9 mouse cellular contexts compared by ENCODE assay signal in genomic region chr12:111007134-111008103, GRCm38 (mm10). TPM values are rescaled to one million over a fixed set of nuclear protein-coding genes. Genes with fewer than 3 reads are reported as not detected.
DNase-seq lines count a peak whose midpoint lies in the region; ATAC-seq and TF ChIP-seq lines count a peak whose summit lies in the region.
"Had no signal": no experiment of that assay in that cellular context is flagged by ENCODE, and none has a peak within 500 bp of the region (broad histone marks: within the 10 kb centered on the region; RNA-seq: fewer than 3 reads in every experiment).

No protein-coding gene starts in this region.

- no peak for TF ChIP-seq RAD21 in MEL (IDR thresholded peaks at IDR 0.05; ENCODE audit: low read depth, low read length)

- peak; percentile 90 for DNase-seq in CD4-positive helper T cell, adult 2 months (ENCODE audit: low read depth, low spot score)
- DNase-seq in MEL (ENCODE audit: low read depth, low spot score): peak; percentile 98
- DNase-seq in heart, adult 11 months: peak; percentile 97
- peak; percentile 51 to 65 for DNase-seq in kidney, postnatal 25 days
- no peak for DNase-seq in right cerebral cortex, adult 18-20 months
- no peak for DNase-seq in left cerebral cortex, adult 18-20 months (ENCODE audit: low spot score in 2 of 2)

- H3K4me2 ChIP-seq in hindbrain, embryonic 13.5 days: no peak overlapping the region

- peak overlapping the region in 1 of 2 experiments; percentile 24; a peak in 2 of 4 replicates for H3K4me3 ChIP-seq in MEL (ENCODE audit: control insufficient read depth in 1 of 2, insufficient read depth in 1 of 2, low read depth in 2 of 2, low read length in 2 of 2)
- H3K4me3 ChIP-seq in hindbrain, embryonic 13.5 days: no peak overlapping the region
- H3K4me3 ChIP-seq: erythroblast, embryonic 14.5 days had no signal

- H3K36me3 ChIP-seq in MEL (ENCODE audit: control insufficient read depth in 1 of 2, insufficient read depth in 2 of 2, low read length in 2 of 2): peaks cover 0 to 31% of the 10 kb centered on the region in 2 experiments; a peak in 2 of 4 replicates
- H3K36me3 ChIP-seq in hindbrain, embryonic 13.5 days: no peaks in the 10 kb centered on the region

- no peaks in the 10 kb centered on the region for H3K79me2 ChIP-seq in MEL (ENCODE audit: control insufficient read depth, insufficient read depth, low read length, poor library complexity)

- peak overlapping the region; percentile 59 for H3K9ac ChIP-seq in MEL (ENCODE audit: control insufficient read depth, low read depth, low read length, poor library complexity, severe bottlenecking)
- no peak overlapping the region for H3K9ac ChIP-seq in hindbrain, embryonic 13.5 days

- 82% methylated on average over 14 of the region's 14 CpGs for WGBS in hindbrain, embryonic 13.5 days

- peaks cover 26 to 51% of the 10 kb centered on the region in 2 experiments for H3K4me1 ChIP-seq in MEL (ENCODE audit: control insufficient read depth in 1 of 2, insufficient read depth in 2 of 2, low read length in 2 of 2)
- peaks cover 29% of the 10 kb centered on the region for H3K4me1 ChIP-seq in hindbrain, embryonic 13.5 days (replicated peaks)

- H3K27me3 ChIP-seq in MEL (ENCODE audit: control insufficient read depth in 1 of 2, insufficient read depth in 2 of 2, low read length in 2 of 2): no peaks in the 10 kb centered on the region
- no peaks in the 10 kb centered on the region for H3K27me3 ChIP-seq in hindbrain, embryonic 13.5 days

- ATAC-seq in megakaryocyte progenitor cell, adult 5-6 weeks (replicated peaks; ENCODE audit: poor library complexity): peak; percentile 81
- ATAC-seq in hindbrain, embryonic 13.5 days (ENCODE audit: low FRiP score): no peak

- peak; percentile 39 to 76; a peak in 1 of 4 replicates for TF ChIP-seq POLR2A in MEL (IDR thresholded peaks at IDR 0.05; ENCODE audit: control insufficient read depth in 1 of 2, insufficient read depth in 1 of 2, low read depth in 1 of 2, low read length in 2 of 2, poor library complexity in 1 of 2)

- TF ChIP-seq EP300 in MEL (IDR thresholded peaks at IDR 0.05; ENCODE audit: low read depth in 1 of 2, low read length in 2 of 2): peak; percentile 84 to 88

- no peaks in the 10 kb centered on the region for H3K9me3 ChIP-seq in MEL (replicated peaks; ENCODE audit: insufficient read depth, low read length)
- H3K9me3 ChIP-seq in hindbrain, embryonic 13.5 days: no peaks in the 10 kb centered on the region

- peak overlapping the region; percentile 87 for H3K27ac ChIP-seq in MEL (ENCODE audit: control insufficient read depth, low read depth, low read length)
- H3K27ac ChIP-seq in hindbrain, embryonic 13.5 days: no peak overlapping the region

- TF ChIP-seq CTCF in MEL (IDR thresholded peaks at IDR 0.05 in 2 of 3, conservative IDR thresholded peaks at IDR 0.05 in 1 of 3; ENCODE audit: control insufficient read depth in 1 of 3, insufficient read depth in 1 of 3, low read depth in 2 of 3, low read length in 3 of 3, poor library complexity in 1 of 3, severe bottlenecking in 1 of 3): no peak

TF ChIP-seq in MEL, 35 proteins besides CTCF, POLR2A, EP300 and RAD21:
- peak; percentile 67 for TF ChIP-seq NELFE (IDR thresholded peaks at IDR 0.05; ENCODE audit: low read depth, low read length)
- peak; percentile 87 for TF ChIP-seq TCF12 (IDR thresholded peaks at IDR 0.05; ENCODE audit: low read depth, low read length)
- TF ChIP-seq ZKSCAN1 (IDR thresholded peaks at IDR 0.05; ENCODE audit: low read depth, low read length): no peak
- TF ChIP-seq USF2 (IDR thresholded peaks at IDR 0.05; ENCODE audit: borderline replicate concordance in 1 of 2, insufficient read depth in 1 of 2, low read depth in 1 of 2, low read length in 2 of 2): no peak
- no peak for TF ChIP-seq E2F4 (IDR thresholded peaks at IDR 0.05; ENCODE audit: borderline replicate concordance, low read depth, low read length)
- TF ChIP-seq NRF1 (IDR thresholded peaks at IDR 0.05; ENCODE audit: insufficient read depth, low read depth, low read length, poor library complexity, severe bottlenecking): no peak
- no peak for TF ChIP-seq GABPA (IDR thresholded peaks at IDR 0.05; ENCODE audit: low read depth, low read length)
- no peak for TF ChIP-seq CHD1 (IDR thresholded peaks at IDR 0.05; ENCODE audit: low read depth, low read length)
- TF ChIP-seq ELF1 (IDR thresholded peaks at IDR 0.05; ENCODE audit: low read depth, low read length): peak; percentile 85
- TF ChIP-seq MAFK (IDR thresholded peaks at IDR 0.05; ENCODE audit: borderline replicate concordance, low read depth, low read length): no peak
- no peak for TF ChIP-seq SMC3 (IDR thresholded peaks at IDR 0.05; ENCODE audit: low read depth, low read length)
- TF ChIP-seq POLR2AphosphoS5 (IDR thresholded peaks at IDR 0.05; ENCODE audit: borderline replicate concordance, low read depth, low read length): 0 out of 2 replicates have a peak, but pooled peaks have one; percentile 48
- TF ChIP-seq MAZ (IDR thresholded peaks at IDR 0.05; ENCODE audit: low read depth, low read length): peak; percentile 90
- TF ChIP-seq ZNF384 (IDR thresholded peaks at IDR 0.05; ENCODE audit: low read depth, low read length): no peak
- no peak for TF ChIP-seq USF1 (IDR thresholded peaks at IDR 0.05; ENCODE audit: low read depth, low read length)
- peak; percentile 71; the same call in 1 of the 2 replicates for TF ChIP-seq POLR2AphosphoS2 (IDR thresholded peaks at IDR 0.05; ENCODE audit: low read length)
- TF ChIP-seq CHD2 (IDR thresholded peaks at IDR 0.05; ENCODE audit: low read length): no peak
- peak; percentile 58 for TF ChIP-seq MAX (IDR thresholded peaks at IDR 0.05; ENCODE audit: low read length)
- peak; percentile 66 for TF ChIP-seq SIN3A (IDR thresholded peaks at IDR 0.05; ENCODE audit: low read length)
- TF ChIP-seq UBTF (IDR thresholded peaks at IDR 0.05; ENCODE audit: borderline replicate concordance, insufficient read depth, low read depth, low read length): no peak
- peak; percentile 34; the same call in 1 of the 2 replicates for TF ChIP-seq RCOR1 (IDR thresholded peaks at IDR 0.05; ENCODE audit: low read depth, low read length)
- TF ChIP-seq ETS1 (IDR thresholded peaks at IDR 0.05; ENCODE audit: low read depth, low read length): peak; percentile 93
- TF ChIP-seq MEF2A (IDR thresholded peaks at IDR 0.05; ENCODE audit: extremely low read depth, insufficient replicate concordance, low read depth, low read length, poor library complexity, severe bottlenecking): 0 out of 2 replicates have a peak, but pooled peaks have one; percentile 44
- TF ChIP-seq TAL1 (IDR thresholded peaks at IDR 0.05; ENCODE audit: low read length): peak; percentile 57
- 0 out of 2 replicates have a peak, but pooled peaks have one; percentile 19 for TF ChIP-seq MYB (IDR thresholded peaks at IDR 0.05; ENCODE audit: low read depth, low read length)
- TF ChIP-seq MYC (IDR thresholded peaks at IDR 0.05; ENCODE audit: low read depth, low read length): peak; percentile 82
- TF ChIP-seq ZC3H11A (IDR thresholded peaks at IDR 0.05; ENCODE audit: low read depth, low read length): no peak
- peak; percentile 83 for TF ChIP-seq GATA1 (IDR thresholded peaks at IDR 0.05; ENCODE audit: low read depth, low read length)
- TF ChIP-seq ZMIZ1 (IDR thresholded peaks at IDR 0.05; ENCODE audit: low read depth, low read length): peak; percentile 47
- peak; percentile 87 for TF ChIP-seq TBP (IDR thresholded peaks at IDR 0.05; ENCODE audit: low read depth, low read length)
- peak; percentile 76 for TF ChIP-seq HCFC1 (IDR thresholded peaks at IDR 0.05; ENCODE audit: low read depth, low read length)
- TF ChIP-seq BHLHE40 (IDR thresholded peaks at IDR 0.05; ENCODE audit: borderline replicate concordance, low read depth, low read length): 0 out of 2 replicates have a peak, but pooled peaks have one; percentile 12
- TF ChIP-seq JUND (IDR thresholded peaks at IDR 0.05; ENCODE audit: low read depth, low read length): no peak; the same call in 1 of the 2 replicates
- no peak; the same call in 1 of the 2 replicates for TF ChIP-seq MXI1 (IDR thresholded peaks at IDR 0.05; ENCODE audit: low read depth, low read length)

RNA-seq across cellular contexts. Expression of gene Ankrd9, which starts 28.6 kb away (rescaled TPM):
- total RNA-seq in MEL (2012; rRNA removed): 17.8 and 26.0 TPM in 2 replicates
- polyA plus RNA-seq in MEL (2012; ENCODE audit: insufficient read depth in 1 of 2, insufficient read length in 2 of 2, low read depth in 1 of 2, low replicate concordance in 2 of 2, missing spikeins in 1 of 2): 10 to 100 TPM in 1 of 2 experiments, not detected in 1; 13.8 TPM
- total RNA-seq in megakaryocyte progenitor cell, adult 5-6 weeks (2015): 1.1 and 1.4 TPM in 2 replicates
- 1.8 and 4.6 TPM in 2 replicates for total RNA-seq in megakaryocyte progenitor cell, adult 5-6 weeks (2017)
- polyA plus RNA-seq in hindbrain, embryonic 13.5 days (2015; fragmentation: Nextera tagmentation; extraction: Ambion mirVana): 6.8 and 7.5 TPM in 2 replicates
- 10 to 100 TPM; 19.6 to 21.1 TPM for total RNA-seq in left cerebral cortex, adult 18-20 months (2021)

RNA-seq across cellular contexts. Expression of gene Rcor1, which starts 31.7 kb away (rescaled TPM):
- 23.1 and 24.0 TPM in 2 replicates for total RNA-seq in MEL (2012; rRNA removed)
- polyA plus RNA-seq in MEL (2012; ENCODE audit: insufficient read depth in 1 of 2, insufficient read length in 2 of 2, low read depth in 1 of 2, low replicate concordance in 2 of 2, missing spikeins in 1 of 2): 10 to 100 TPM; 37.1 to 44.3 TPM
- 53.7 and 59.9 TPM in 2 replicates for total RNA-seq in megakaryocyte progenitor cell, adult 5-6 weeks (2015)
- 41.1 and 43.2 TPM in 2 replicates for total RNA-seq in megakaryocyte progenitor cell, adult 5-6 weeks (2017)
- 5.2 and 5.6 TPM in 2 replicates for polyA plus RNA-seq in hindbrain, embryonic 13.5 days (2015; fragmentation: Nextera tagmentation; extraction: Ambion mirVana)
- 10 to 100 TPM; 16.4 to 18.9 TPM for total RNA-seq in left cerebral cortex, adult 18-20 months (2021)

Comparison
In these comparisons a context has a peak if more than half of its experiments do, and no peak if none do; other contexts are left out.
1. DNase-seq: peak in CD4-positive helper T cell, adult 2 months (single experiment), MEL (single experiment), heart, adult 11 months (single experiment) and kidney, postnatal 25 days (2 of 2); none in right cerebral cortex, adult 18-20 months (single experiment) and left cerebral cortex, adult 18-20 months (0 of 2).